ENCODE assay signal across 24 mouse cellular contexts in genomic region chr10:84645940-84646339, GRCm38 (mm10). TPM values are rescaled to one million over a fixed set of nuclear protein-coding genes. Genes with fewer than 3 reads are reported as not detected.
DNase-seq lines count a peak whose midpoint lies in the region; ATAC-seq and TF ChIP-seq lines count a peak whose summit lies in the region.
"Had no signal": no experiment of that assay in that cellular context is flagged by ENCODE, and none has a peak within 500 bp of the region (broad histone marks: within the 10 kb centered on the region; RNA-seq: fewer than 3 reads in every experiment).

No protein-coding gene starts in this region.

- no peak overlapping the region for H3K9ac ChIP-seq in lung, postnatal 0 days (replicated peaks; ENCODE audit: low read depth)
- no peak overlapping the region for H3K9ac ChIP-seq in neural tube, embryonic 15.5 days (replicated peaks)
- H3K9ac ChIP-seq: embryonic facial prominence, embryonic 15.5 days; forebrain, embryonic 12.5 days; forebrain, postnatal 0 days; limb, embryonic 13.5 days; liver, embryonic 13.5 days; midbrain, embryonic 13.5 days; neural tube, embryonic 12.5 days had no signal

- 0 out of 2 replicates have a peak, but pooled peaks cover 4% of the 10 kb centered on the region for H3K4me1 ChIP-seq in lung, postnatal 0 days (ENCODE audit: insufficient read depth, low read depth, low read length)
- peaks cover 24% of the 10 kb centered on the region for H3K4me1 ChIP-seq in thymus, adult 2 months (replicated peaks; ENCODE audit: control insufficient read depth, insufficient read depth, low read length)
- H3K4me1 ChIP-seq in neural tube, embryonic 15.5 days: peaks cover 5% of the 10 kb centered on the region; the same call in 1 of the 2 replicates
- H3K4me1 ChIP-seq: embryonic facial prominence, embryonic 10.5 days; embryonic facial prominence, embryonic 15.5 days; hindbrain, embryonic 10.5 days; neural tube, embryonic 12.5 days had no signal

- intact Hi-C loops in left cerebral cortex, adult 2 months (cut with DNase I): loop anchor here (1.0 to 5.0 kb wide), 3 partner anchors 271 to 456 kb away; partner anchors contain the start of genes Fhl4, Ric8b and Tmem263
- intact Hi-C loops in left cerebral cortex, postnatal 4 days (cut with DNase I): no loop called here

- no peak for TF ChIP-seq POLR2A in thymus, adult 2 months (IDR thresholded peaks at IDR 0.05; ENCODE audit: control insufficient read depth, extremely low read depth, insufficient read depth, low read length, poor library complexity)

- WGBS in lung, postnatal 0 days: 53% methylated on average over 8 of the region's 8 CpGs
- WGBS in thymus, adult 2 months: 86% methylated on average over 8 of the region's 8 CpGs
- 60% methylated on average over 8 of the region's 8 CpGs for WGBS in neural tube, embryonic 15.5 days

- no peaks in the 10 kb centered on the region for H3K27me3 ChIP-seq in lung, postnatal 0 days (replicated peaks; ENCODE audit: insufficient read depth, low read length)
- H3K27me3 ChIP-seq in thymus, adult 2 months (ENCODE audit: control insufficient read depth, insufficient read depth, low read length): no peaks in the 10 kb centered on the region
- no peaks in the 10 kb centered on the region for H3K27me3 ChIP-seq in neural tube, embryonic 15.5 days (replicated peaks)
- H3K27me3 ChIP-seq: embryonic facial prominence, embryonic 15.5 days; forebrain, embryonic 12.5 days; limb, embryonic 13.5 days; liver, embryonic 13.5 days; midbrain, embryonic 13.5 days; neural tube, embryonic 12.5 days had no signal

- H3K36me3 ChIP-seq in lung, postnatal 0 days (ENCODE audit: insufficient read depth, low read length): 0 out of 2 replicates have a peak, but pooled peaks cover 4% of the 10 kb centered on the region
- peaks cover under 1% of the 10 kb centered on the region; the same call in 1 of the 2 replicates for H3K36me3 ChIP-seq in thymus, adult 2 months (ENCODE audit: control insufficient read depth, insufficient read depth, low read length)
- peaks cover 17% of the 10 kb centered on the region; the same call in 1 of the 2 replicates for H3K36me3 ChIP-seq in neural tube, embryonic 15.5 days

- TF ChIP-seq CTCF in left cerebral cortex, adult 2 months (IDR thresholded peaks at IDR 0.05): no peak
- TF ChIP-seq CTCF in lung, postnatal 0 days (IDR thresholded peaks at IDR 0.05): no peak
- TF ChIP-seq CTCF in thymus, adult 2 months (IDR thresholded peaks at IDR 0.05; ENCODE audit: borderline replicate concordance, control insufficient read depth, extremely low read depth, insufficient read depth, low read length, poor library complexity): no peak

- DNase-seq in left cerebral cortex, adult 2 months (ENCODE audit: extremely low spot score in 1 of 2, low spot score in 2 of 2): no peak
- no peak for DNase-seq in left cerebral cortex, postnatal 4 days
- DNase-seq in lung, postnatal 0 days (ENCODE audit: low spot score): peak; percentile 11
- no peak for DNase-seq in lung, adult 18-20 months
- no peak for DNase-seq in thymus, adult 2 months
- DNase-seq in thymus, postnatal 25 days: no peak
- no peak for DNase-seq in frontal cortex, postnatal 14 days (ENCODE audit: low spot score in 2 of 2)
- DNase-seq: adrenal gland, adult 2 months; adrenal gland, postnatal 36 days; gastrocnemius, postnatal 14 days; heart, postnatal 14 days; kidney, adult 11 months; kidney, postnatal 25 days; liver, embryonic 13.5 days; retina, postnatal 1 day had no signal

- peak overlapping the region; percentile 58 for H3K27ac ChIP-seq in left cerebral cortex, adult 2 months
- 0 out of 2 replicates have a peak overlapping the region, but pooled peaks have one; percentile 47 for H3K27ac ChIP-seq in lung, postnatal 0 days (ENCODE audit: low read length)
- H3K27ac ChIP-seq in thymus, adult 2 months (ENCODE audit: control insufficient read depth, insufficient read depth, low read length): peak overlapping the region; percentile 44
- H3K27ac ChIP-seq in neural tube, embryonic 15.5 days (replicated peaks): peak overlapping the region; percentile 34; the same call in 1 of the 2 replicates
- H3K27ac ChIP-seq: embryonic facial prominence, embryonic 10.5 days; embryonic facial prominence, embryonic 15.5 days; forebrain, embryonic 12.5 days; limb, embryonic 13.5 days; liver, embryonic 13.5 days; midbrain, embryonic 13.5 days; neural tube, embryonic 12.5 days had no signal

- H3K9me3 ChIP-seq in lung, postnatal 0 days (ENCODE audit: low read length): no peaks in the 10 kb centered on the region
- no peaks in the 10 kb centered on the region for H3K9me3 ChIP-seq in neural tube, embryonic 15.5 days (replicated peaks)
- H3K9me3 ChIP-seq: embryonic facial prominence, embryonic 10.5 days; embryonic facial prominence, embryonic 15.5 days; forebrain, embryonic 12.5 days; hindbrain, embryonic 10.5 days; limb, embryonic 13.5 days; liver, embryonic 13.5 days; midbrain, embryonic 13.5 days; neural tube, embryonic 12.5 days had no signal

- ATAC-seq in lung, postnatal 0 days: peak; percentile 72
- no peak for ATAC-seq in neural tube, embryonic 15.5 days (ENCODE audit: low FRiP score)

- H3K4me3 ChIP-seq in left cerebral cortex, adult 2 months: no peak overlapping the region
- H3K4me3 ChIP-seq in lung, postnatal 0 days (ENCODE audit: low read depth, low read length): no peak overlapping the region
- H3K4me3 ChIP-seq in thymus, adult 2 months (ENCODE audit: control insufficient read depth, insufficient read depth, low read length): no peak overlapping the region
- H3K4me3 ChIP-seq in neural tube, embryonic 15.5 days (replicated peaks): no peak overlapping the region
- H3K4me3 ChIP-seq: embryonic facial prominence, embryonic 10.5 days; embryonic facial prominence, embryonic 15.5 days; forebrain, embryonic 12.5 days; hindbrain, embryonic 10.5 days; limb, embryonic 13.5 days; liver, embryonic 13.5 days; midbrain, embryonic 13.5 days; neural tube, embryonic 12.5 days had no signal

- no peak overlapping the region for H3K4me2 ChIP-seq in lung, postnatal 0 days (replicated peaks; ENCODE audit: low read depth, low read length)
- H3K4me2 ChIP-seq in neural tube, embryonic 15.5 days: no peak overlapping the region
- H3K4me2 ChIP-seq: embryonic facial prominence, embryonic 15.5 days; forebrain, embryonic 12.5 days; limb, embryonic 13.5 days; liver, embryonic 13.5 days; midbrain, embryonic 13.5 days; neural tube, embryonic 12.5 days had no signal

- no peak for TF ChIP-seq EP300 in lung, postnatal 0 days (IDR thresholded peaks at IDR 0.05)

RNA-seq across cellular contexts. Expression of gene Polr3b, which starts 23.8 kb away (rescaled TPM):
- total RNA-seq in left cerebral cortex, adult 2 months (2021): 10 to 100 TPM; 15.4 to 17.1 TPM
- total RNA-seq in left cerebral cortex, postnatal 4 days (2021): 10 to 100 TPM; 17.6 to 18.0 TPM
- 6.2 and 7.8 TPM in 2 replicates for polyA plus RNA-seq in lung, postnatal 0 days (2015; fragmentation: Nextera tagmentation; extraction: Ambion mirVana)
- 6.5 and 6.6 TPM in 2 replicates for polyA plus RNA-seq in thymus, adult 2 months (2012; rRNA removed)
- 13.5 and 13.6 TPM in 2 replicates for polyA plus RNA-seq in neural tube, embryonic 15.5 days (2015; fragmentation: Nextera tagmentation; extraction: Ambion mirVana)
